Mouse (Mus musculus) G1E (cell line): ENCODE measurements around the gene Xylb. TPM values are rescaled to one million over a fixed set of nuclear protein-coding genes. Genes with fewer than 3 reads are reported as not detected.

ENCODE experiments used
- ATAC-seq: 2 replicates; pipeline ENCODE4 v1.8.0; 2016; ENCODE audit warnings: mild to moderate bottlenecking; ENCODE audit not compliant: insufficient number of reproducible peaks, poor library complexity, low FRiP score, severe bottlenecking; ENCODE audit errors: extremely low read depth
- DNase-seq: peaks from one replicate; pipeline ENCODE4 v3.0.0; 2012; ENCODE audit warnings: low spot score
- H3K27me3 ChIP-seq: 2 replicates; pipeline ENCODE4 v1.6.1; 2012; ENCODE audit warnings: mild to moderate bottlenecking, low read length, inconsistent platforms; ENCODE audit not compliant: insufficient read depth
- H3K36me3 ChIP-seq: replicated peaks from 2 replicates; pipeline ENCODE3; 2012; ENCODE audit warnings: mild to moderate bottlenecking, inconsistent platforms
- H3K4me1 ChIP-seq: 2 replicates; pipeline ENCODE4 v1.6.1; 2012; ENCODE audit warnings: low read depth, low read length, inconsistent platforms, mixed read lengths; ENCODE audit not compliant: insufficient read depth
- H3K4me3 ChIP-seq: 2 replicates; pipeline ENCODE4 v1.5.1; 2012; ENCODE audit warnings: low read depth, mild to moderate bottlenecking, inconsistent platforms, low read length, moderate library complexity, mixed read lengths
- H3K9me3 ChIP-seq: replicated peaks from 2 replicates; pipeline ENCODE4 v1.6.1; 2012; ENCODE audit warnings: inconsistent platforms
- CTCF ChIP-seq: IDR thresholded peaks from 2 replicates; pipeline ENCODE4 v1.5.1; 2012; ENCODE audit warnings: low read depth, low read length, inconsistent platforms, mixed read lengths
- GATA1 ChIP-seq: IDR thresholded peaks from 2 replicates; pipeline ENCODE4 v1.6.1; 2012; ENCODE audit warnings: borderline replicate concordance, low read length, inconsistent platforms, mixed read lengths
- GATA2 ChIP-seq: IDR thresholded peaks from 2 replicates; pipeline ENCODE4 v1.6.1; 2012; ENCODE audit warnings: low read depth, low read length, inconsistent platforms, borderline replicate concordance
- POLR2AphosphoS5 ChIP-seq: IDR thresholded peaks from 2 replicates; pipeline ENCODE4 v1.6.1; 2012; ENCODE audit warnings: low read depth, low read length, inconsistent platforms; ENCODE audit not compliant: insufficient replicate concordance
- TAL1 ChIP-seq: conservative IDR thresholded peaks from 2 replicates; pipeline ENCODE4 v1.6.1; 2012; ENCODE audit warnings: low read depth, low read length, inconsistent platforms, mixed read lengths
- polyA plus RNA-seq: library from polyadenylated mRNA; stranded (reverse); fragments of >175 nt; gene quantifications from 2 replicates; pipeline ENCODE4 v1.2.3, GENCODE M21; 2012
- total RNA-seq, 2 experiments: library from RNA; stranded (forward) in 1 of 2; stranded (reverse) in 1 of 2; fragments of 200-1000 nt in 1 of 2; fragments of >200 nt in 1 of 2; fragmentation: Nextera tagmentation in 1 of 2; gene quantifications; 2 replicates each; pipeline ENCODE4 v1.2.3; 2014 to 2017

Xylb gene
- total and polyA plus RNA-seq, 3 experiments, result 7.7 to 23.7 (median 10.3) TPM

GRCm38 (mm10) chr9:119425976-119426415, 68.8 kb downstream of the Xylb start:
- H3K4me3 ChIP-seq, result no peak overlapping the region
- H3K27me3 ChIP-seq, result no peaks in the 10 kb centered on the region
- no peak for DNase-seq
- TF ChIP-seq TAL1 (no peak), GATA1 (no peak), CTCF (no peak), POLR2AphosphoS5 (no peak), GATA2 (no peak)
- peaks cover 25% of the 10 kb centered on the region for H3K36me3 ChIP-seq
- no peak for ATAC-seq
- no peaks in the 10 kb centered on the region for H3K9me3 ChIP-seq
- peaks cover 9% of the 10 kb centered on the region; the same call in 1 of the 2 replicates for H3K4me1 ChIP-seq

- TF ChIP-seq POLR2AphosphoS5, result no peak
- TF ChIP-seq GATA1, result no peak
- TF ChIP-seq CTCF, result no peak
- no peak for TF ChIP-seq GATA2
- TF ChIP-seq TAL1, result no peak
- DNase-seq, result no peak
- no peak for ATAC-seq
- no peaks in the 10 kb centered on the region for H3K9me3 ChIP-seq
- H3K27me3 ChIP-seq, result no peaks in the 10 kb centered on the region
- peaks cover 28% of the 10 kb centered on the region for H3K36me3 ChIP-seq
- H3K4me3 ChIP-seq, result no peak overlapping the region
- H3K4me1 ChIP-seq, result peaks cover 11% of the 10 kb centered on the region; the same call in 1 of the 2 replicates
Measured at GRCm38 (mm10) chr9:119426483-119426882, 69.3 kb downstream of the Xylb start.

- peak; percentile 81 for ATAC-seq
- Histone ChIP-seq H3K27me3 (no peaks in the 10 kb centered on the region), H3K4me3 (no peak overlapping the region; the same call in 1 of the 2 replicates), H3K36me3 (peaks cover 49% of the 10 kb centered on the region), H3K9me3 (no peaks in the 10 kb centered on the region), H3K4me1 (peaks cover 11% of the 10 kb centered on the region; the same call in 1 of the 2 replicates)
- DNase-seq, result peak; percentile 55
- TF ChIP-seq CTCF (peak; percentile 58; the same call in 1 of the 2 replicates), GATA2 (no peak)
Measured at GRCm38 (mm10) chr9:119430311-119430710, 73.1 kb downstream of the Xylb start.

- DNase-seq (no peak), ATAC-seq (no peak)
- peaks cover 25% of the 10 kb centered on the region for H3K36me3 ChIP-seq
- H3K9me3 ChIP-seq, result no peaks in the 10 kb centered on the region
- TF ChIP-seq GATA2 (no peak), TAL1 (no peak), CTCF (no peak), POLR2AphosphoS5 (no peak), GATA1 (no peak)
- no peak overlapping the region for H3K4me3 ChIP-seq
- peaks cover 5% of the 10 kb centered on the region; the same call in 1 of the 2 replicates for H3K27me3 ChIP-seq
- peaks cover 2% of the 10 kb centered on the region; the same call in 1 of the 2 replicates for H3K4me1 ChIP-seq
Measured at GRCm38 (mm10) chr9:119435855-119436254, 78.7 kb downstream of the Xylb start.

GRCm38 (mm10) chr9:119438065-119438464, 80.9 kb downstream of the Xylb start:
- peaks cover 9% of the 10 kb centered on the region for H3K36me3 ChIP-seq
- no peak for ATAC-seq

GRCm38 (mm10) chr9:119438498-119439000, 81.4 kb downstream of the Xylb start:
- H3K9me3 ChIP-seq, result no peaks in the 10 kb centered on the region
- no peaks in the 10 kb centered on the region for H3K4me1 ChIP-seq
- DNase-seq (no peak), ATAC-seq (no peak)
- peaks cover 7% of the 10 kb centered on the region for H3K36me3 ChIP-seq
- TF ChIP-seq POLR2AphosphoS5 (no peak), GATA2 (no peak), TAL1 (no peak), GATA1 (no peak), CTCF (no peak)
- peaks cover 7% of the 10 kb centered on the region; the same call in 1 of the 2 replicates for H3K27me3 ChIP-seq
- H3K4me3 ChIP-seq, result no peak overlapping the region

More at GRCm38 (mm10) chr9:119438065-119438464, 80.9 kb downstream of the Xylb start:
- no peaks in the 10 kb centered on the region for H3K9me3 ChIP-seq
- peaks cover 7% of the 10 kb centered on the region; the same call in 1 of the 2 replicates for H3K27me3 ChIP-seq
- H3K4me3 ChIP-seq, result no peak overlapping the region
- no peak for DNase-seq
- TF ChIP-seq GATA1 (no peak), GATA2 (no peak), POLR2AphosphoS5 (no peak), TAL1 (no peak), CTCF (no peak)
- H3K4me1 ChIP-seq, result no peaks in the 10 kb centered on the region

Other genes starting within 250 kb of the Xylb start
- not detected in 2 replicates for gene Acaa1b, start 200.3 kb upstream of the Xylb start, total RNA-seq (2014; fragmentation: Nextera tagmentation)
- gene Acaa1b, start 200.3 kb upstream of the Xylb start, total RNA-seq (2017), result 0.06 TPM in 1 of 2 replicates, not detected in the other
- gene Acaa1b, start 200.3 kb upstream of the Xylb start, polyA plus RNA-seq, result not detected in 2 replicates
- not detected in 2 replicates for gene Gm47289, start 198.2 kb upstream of the Xylb start, total RNA-seq (2014; fragmentation: Nextera tagmentation)
- 0.11 TPM in 1 of 2 replicates, not detected in the other for gene Gm47289, start 198.2 kb upstream of the Xylb start, total RNA-seq (2017)
- gene Gm47289, start 198.2 kb upstream of the Xylb start, polyA plus RNA-seq, result not detected in 2 replicates
- not detected in 2 replicates for gene Slc22a13, start 148.3 kb upstream of the Xylb start, total RNA-seq (2014; fragmentation: Nextera tagmentation)
- not detected in 2 replicates for gene Slc22a13, start 148.3 kb upstream of the Xylb start, total RNA-seq (2017)
- gene Slc22a13, start 148.3 kb upstream of the Xylb start, polyA plus RNA-seq, result not detected in 2 replicates
- 35.4 and 59.7 TPM in 2 replicates for gene Oxsr1, start 35.0 kb upstream of the Xylb start, total RNA-seq (2014; fragmentation: Nextera tagmentation)
- 53.5 and 56.3 TPM in 2 replicates for gene Oxsr1, start 35.0 kb upstream of the Xylb start, total RNA-seq (2017)
- gene Oxsr1, start 35.0 kb upstream of the Xylb start, polyA plus RNA-seq, result 14.7 and 18.2 TPM in 2 replicates
- gene Acaa1a, start 17.7 kb upstream of the Xylb start, total RNA-seq (2014; fragmentation: Nextera tagmentation), result 14.2 and 18.1 TPM in 2 replicates
- gene Acaa1a, start 17.7 kb upstream of the Xylb start, total RNA-seq (2017), result 30.7 and 31.9 TPM in 2 replicates
- gene Acaa1a, start 17.7 kb upstream of the Xylb start, polyA plus RNA-seq, result 53.4 and 71.2 TPM in 2 replicates
- gene Myd88, start 16.0 kb upstream of the Xylb start, total RNA-seq (2014; fragmentation: Nextera tagmentation), result 24.4 and 31.3 TPM in 2 replicates
- gene Myd88, start 16.0 kb upstream of the Xylb start, total RNA-seq (2017), result 26.0 and 27.0 TPM in 2 replicates
- gene Myd88, start 16.0 kb upstream of the Xylb start, polyA plus RNA-seq, result 8.9 and 12.3 TPM in 2 replicates
- not detected in 2 replicates for gene Slc22a14, start 8.2 kb downstream of the Xylb start, total RNA-seq (2014; fragmentation: Nextera tagmentation)
- not detected in 2 replicates for gene Slc22a14, start 8.2 kb downstream of the Xylb start, total RNA-seq (2017)
- not detected in 2 replicates for gene Slc22a14, start 8.2 kb downstream of the Xylb start, polyA plus RNA-seq
- gene Acvr2b, start 44.7 kb downstream of the Xylb start, total RNA-seq (2014; fragmentation: Nextera tagmentation), result 3.3 and 3.5 TPM in 2 replicates
- gene Acvr2b, start 44.7 kb downstream of the Xylb start, total RNA-seq (2017), result 2.7 and 3.2 TPM in 2 replicates
- gene Acvr2b, start 44.7 kb downstream of the Xylb start, polyA plus RNA-seq, result 5.0 and 5.1 TPM in 2 replicates
- gene Exog, start 87.6 kb downstream of the Xylb start, total RNA-seq (2014; fragmentation: Nextera tagmentation), result 13.0 and 15.0 TPM in 2 replicates
- gene Exog, start 87.6 kb downstream of the Xylb start, total RNA-seq (2017), result 4.9 and 5.9 TPM in 2 replicates
- 1.7 and 2.8 TPM in 2 replicates for gene Exog, start 87.6 kb downstream of the Xylb start, polyA plus RNA-seq
- gene Scn5a, start 221.6 kb downstream of the Xylb start, total RNA-seq (2014; fragmentation: Nextera tagmentation), result not detected in 2 replicates
- under 0.01 and 0.27 TPM in 2 replicates for gene Scn5a, start 221.6 kb downstream of the Xylb start, total RNA-seq (2017)
- gene Scn5a, start 221.6 kb downstream of the Xylb start, polyA plus RNA-seq, result not detected in 2 replicates